Mouse (Mus musculus): Measurements from ENCODE around the gene Eng.

The Eng gene

GRCm38 (mm10) chr2:32728463-32728862 lies 82.1 kb downstream of the Eng start:
- in situ Hi-C loops (cut with MboI, MseI): no loop called here

DNA sequence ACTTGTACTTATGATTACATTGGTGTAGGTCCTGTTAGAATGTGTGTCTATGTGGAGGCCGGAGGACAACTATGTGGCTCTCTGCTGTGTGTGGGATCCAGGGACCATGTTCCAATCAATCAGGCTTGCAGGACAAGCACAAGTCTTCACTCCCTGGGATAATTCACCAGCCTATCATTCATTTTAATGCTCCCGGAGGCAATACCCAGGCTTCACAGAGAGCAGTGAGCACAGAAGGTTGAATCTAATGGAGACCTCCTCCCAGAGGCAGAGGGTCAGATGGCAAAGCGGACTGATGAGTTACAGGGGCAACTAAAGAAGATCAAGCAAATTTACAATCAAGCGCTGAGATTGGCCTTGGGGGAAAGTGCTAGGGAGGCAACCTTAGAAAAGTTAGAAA lies 83.2 kb downstream of the Eng start:
- in situ Hi-C loops (cut with MboI, MseI): no loop called here

DNA sequence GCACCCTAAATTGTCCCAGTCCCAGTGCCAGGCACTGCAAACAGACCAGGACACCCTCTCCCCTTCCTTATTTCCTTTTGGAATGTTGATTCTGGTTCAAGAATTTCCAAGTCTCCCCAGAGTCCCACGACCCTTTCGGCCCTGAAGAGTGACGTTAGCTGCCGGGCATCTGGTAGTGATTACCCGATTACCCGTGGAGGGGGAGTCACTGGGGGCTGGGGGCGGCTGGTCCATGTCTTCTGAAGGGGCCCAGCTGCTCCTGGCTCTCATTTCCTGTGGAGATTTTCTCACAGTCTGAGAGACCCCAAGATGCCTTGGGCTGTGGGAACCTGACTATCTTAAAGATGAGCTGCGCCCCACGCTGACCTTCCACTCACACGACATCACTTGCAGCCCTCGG lies 84.5 kb downstream of the Eng start:
- in situ Hi-C loops (cut with MboI, MseI): no loop called here

DNA sequence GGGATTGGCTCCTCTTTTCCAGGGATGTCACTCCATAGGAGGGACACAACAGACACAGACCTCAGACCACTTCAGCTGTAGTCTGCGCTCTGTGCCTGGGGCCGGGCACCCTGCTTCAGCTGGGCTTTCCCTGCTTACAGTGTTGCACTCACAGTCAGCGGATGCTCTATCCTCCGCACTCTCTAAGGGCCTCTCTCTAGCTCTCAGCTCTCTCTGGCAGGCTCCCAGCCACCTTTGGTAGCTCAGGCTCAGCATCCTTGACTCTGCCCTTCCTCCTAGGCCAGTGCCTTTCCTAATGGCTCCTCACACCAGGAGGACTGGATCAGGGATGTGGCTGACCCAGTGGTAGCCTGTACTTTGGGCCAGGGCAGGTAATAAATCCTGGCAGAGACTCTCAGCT lies 85.5 kb downstream of the Eng start:
- in situ Hi-C loops (cut with MboI, MseI): no loop called here
